Mouse (Mus musculus) 3134 (cell line): Measurements from ENCODE around the gene Ipo7.
A peak's percentile ranks its signal among the peaks of the same experiment; 100 is the strongest.
"Not testable (repeated sequence)": the region's sequence is repeated elsewhere in the genome, so short reads cannot be mapped to it uniquely, and the experiment has no call there.

Source experiments
- DNase-seq: peaks from one replicate; pipeline ENCODE4 v3.0.0-alpha.2; 2011; ENCODE audit warnings: low spot score; ENCODE audit not compliant: insufficient read length; ENCODE audit errors: extremely low read depth

Gene Ipo7

DNA sequence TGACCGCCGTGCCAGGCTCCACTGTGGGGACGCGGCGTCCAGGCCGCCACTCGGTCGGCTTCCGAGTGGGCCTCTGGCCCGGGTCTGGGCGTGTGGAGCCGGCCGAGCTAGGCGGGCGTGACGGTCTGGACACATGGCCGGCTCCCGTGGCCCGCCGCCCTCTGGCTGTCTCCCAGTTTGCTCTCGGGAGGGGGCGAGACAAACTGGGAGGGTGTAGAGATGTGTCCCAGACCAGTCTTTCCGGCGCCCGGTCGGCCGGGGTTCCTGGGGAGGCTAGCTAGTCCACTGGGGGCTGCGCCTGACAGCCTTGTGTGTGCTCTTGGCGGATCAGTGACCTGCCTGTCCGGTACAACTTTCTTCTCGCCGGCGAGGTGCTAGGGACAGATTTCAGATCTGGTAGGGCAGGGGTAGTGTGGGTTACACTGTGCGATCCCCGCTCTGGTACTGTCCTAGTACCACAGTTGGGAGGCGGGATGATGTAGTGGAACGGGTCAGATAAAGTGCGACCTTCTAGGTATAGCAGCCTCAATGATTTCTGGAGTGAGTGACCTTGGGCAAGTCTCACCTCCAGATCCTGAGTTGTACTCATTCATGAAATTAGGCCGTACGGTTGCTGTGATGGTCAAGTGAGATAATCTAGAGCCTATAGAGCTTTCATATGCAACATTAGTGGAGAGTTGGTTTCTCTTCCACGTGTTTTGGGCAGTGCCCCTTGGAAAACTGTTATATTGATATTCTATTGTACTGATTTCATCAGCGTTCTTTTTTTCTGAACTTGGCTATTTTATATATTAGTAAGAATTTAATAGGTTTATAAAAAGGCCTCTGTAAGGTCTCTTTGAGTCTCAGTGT lies 783 bp downstream of the Ipo7 start:
- DNase-seq: no peak

DNA sequence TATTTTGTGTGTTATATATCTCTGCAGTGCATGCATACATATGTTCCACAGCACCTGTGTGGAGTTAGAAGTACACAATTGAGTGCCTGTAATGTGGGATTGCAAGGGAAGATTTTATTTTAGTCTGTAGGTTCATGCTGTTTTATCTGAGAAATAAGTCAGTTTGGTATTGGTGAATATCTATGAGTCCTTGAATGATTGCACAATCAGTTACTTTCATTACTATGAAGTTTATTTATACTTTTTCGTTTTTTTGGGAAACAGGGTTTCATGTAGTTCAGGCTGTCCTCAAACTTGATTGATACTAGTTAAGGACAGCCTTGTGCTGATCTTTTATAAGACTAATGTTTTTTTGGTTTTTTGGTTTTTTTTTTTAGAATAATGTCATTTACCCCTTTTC lies 5.5 kb downstream of the Ipo7 start:
- DNase-seq: no peak

- no peak for DNase-seq
These were observed 8.5 kb downstream of the Ipo7 start for GRCm38 (mm10) chr7:110026594-110026993.

GRCm38 (mm10) chr7:110028826-110029225 lies 10.8 kb downstream of the Ipo7 start:
- DNase-seq: no peak

- DNase-seq: no peak
These were observed 12.3 kb downstream of the Ipo7 start for GRCm38 (mm10) chr7:110030342-110030741.

- not testable (repeated sequence) for DNase-seq
These were observed 39.6 kb downstream of the Ipo7 start for GRCm38 (mm10) chr7:110057723-110058122.

DNA sequence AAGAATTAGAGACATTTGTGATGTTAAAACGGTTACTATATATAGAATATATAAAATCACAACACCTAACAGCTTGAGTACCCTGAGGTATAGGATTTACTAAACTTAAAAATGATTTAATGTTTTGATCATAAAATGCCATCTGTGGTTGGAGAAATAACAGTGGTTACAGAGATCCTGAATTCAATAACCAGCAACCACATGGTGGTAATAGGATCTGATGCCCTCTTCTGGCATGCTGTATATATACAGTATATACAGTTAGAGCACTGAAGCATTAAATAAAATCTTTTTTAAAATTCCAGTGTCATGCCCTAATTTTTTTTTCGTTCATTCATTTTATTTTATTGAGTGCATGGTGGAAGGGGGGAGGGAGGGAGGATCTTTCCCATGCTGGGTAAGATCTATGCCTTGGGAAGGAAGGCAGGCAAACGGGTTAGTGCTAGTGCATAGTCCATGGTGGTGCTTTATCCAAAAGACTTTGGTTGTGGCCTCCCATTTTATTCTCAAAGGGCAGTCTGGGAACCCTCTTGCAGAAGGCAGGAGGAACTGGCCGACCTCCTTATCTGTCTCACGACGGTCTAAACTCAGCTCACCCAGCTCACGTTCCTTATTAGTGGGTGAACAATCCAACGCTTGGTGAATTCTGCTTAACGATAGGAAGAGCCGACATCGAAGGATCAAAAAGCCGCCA lies 41.2 kb downstream of the Ipo7 start:
- DNase-seq: peak; percentile 37

- DNase-seq: no peak
These were observed 42.1 kb downstream of the Ipo7 start for GRCm38 (mm10) chr7:110060106-110060668.

GRCm38 (mm10) chr7:110060669-110061198 lies 42.7 kb downstream of the Ipo7 start:
- DNase-seq: no peak

DNA sequence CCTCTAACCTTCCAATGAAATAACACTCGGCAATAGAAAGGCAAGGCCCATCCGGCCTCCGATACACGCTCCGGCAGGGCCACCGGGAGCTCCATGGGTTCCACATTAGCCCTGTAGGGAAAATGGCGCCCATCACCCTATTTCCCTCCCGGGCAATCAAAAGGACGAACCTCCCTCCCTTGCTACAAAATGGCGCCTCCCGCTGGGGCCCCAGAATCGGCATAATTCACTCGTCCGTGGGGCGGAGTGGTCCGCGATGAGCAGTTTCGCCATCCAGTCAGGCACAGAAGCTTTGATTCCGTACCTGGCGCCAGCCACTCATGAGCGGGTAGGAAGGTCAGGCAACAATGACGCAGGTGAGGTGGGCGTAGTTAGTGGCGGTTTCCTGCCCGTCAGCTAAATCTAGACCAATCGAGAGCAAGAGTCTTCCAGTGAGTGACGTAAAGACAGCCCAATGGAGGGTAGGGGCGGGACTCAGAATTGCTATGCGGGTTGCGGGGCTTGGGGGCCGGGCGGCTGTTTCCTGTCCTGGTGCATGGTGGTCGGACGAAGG lies 43.2 kb downstream of the Ipo7 start, which contains the start of gene Zfp143:
Gene Zfp143, plus strand, starts transcription at position 19 of the 553 bp plus-strand sequence.
- peak; percentile 99 for DNase-seq

DNA sequence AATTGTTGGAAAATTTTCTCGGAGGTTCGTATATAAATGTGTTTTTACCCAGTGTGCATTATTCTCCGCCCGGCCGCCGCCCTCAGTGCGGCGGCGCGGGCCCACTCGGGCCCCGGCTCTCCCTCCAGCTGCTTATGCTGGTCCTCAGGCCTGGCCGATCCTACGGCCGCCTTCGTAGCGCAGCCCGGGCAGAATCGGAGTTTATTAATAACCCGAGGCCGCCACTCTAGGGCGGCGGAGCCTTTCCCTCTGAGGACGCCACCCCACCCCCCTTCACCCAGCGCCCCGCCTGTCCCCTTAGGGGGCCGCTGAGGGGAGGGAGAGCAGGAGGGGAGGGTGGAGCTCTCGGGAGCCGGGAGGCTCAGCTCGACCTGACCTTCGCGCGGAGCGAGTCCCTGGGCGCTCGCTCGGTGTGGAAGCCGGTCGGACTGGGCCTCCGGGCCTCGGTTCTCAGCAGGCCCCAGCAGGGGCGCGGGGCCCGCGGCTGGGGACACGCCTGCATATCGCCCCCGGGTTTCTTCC lies 43.7 kb downstream of the Ipo7 start:
- DNase-seq: no peak

- DNase-seq: no peak
These were observed 45.7 kb downstream of the Ipo7 start for GRCm38 (mm10) chr7:110063731-110064130.

- DNase-seq: no peak
These were observed 51.0 kb downstream of the Ipo7 start for GRCm38 (mm10) chr7:110069070-110069469.

GRCm38 (mm10) chr7:110078168-110078567 lies 60.1 kb downstream of the Ipo7 start:
- DNase-seq: no peak

DNA sequence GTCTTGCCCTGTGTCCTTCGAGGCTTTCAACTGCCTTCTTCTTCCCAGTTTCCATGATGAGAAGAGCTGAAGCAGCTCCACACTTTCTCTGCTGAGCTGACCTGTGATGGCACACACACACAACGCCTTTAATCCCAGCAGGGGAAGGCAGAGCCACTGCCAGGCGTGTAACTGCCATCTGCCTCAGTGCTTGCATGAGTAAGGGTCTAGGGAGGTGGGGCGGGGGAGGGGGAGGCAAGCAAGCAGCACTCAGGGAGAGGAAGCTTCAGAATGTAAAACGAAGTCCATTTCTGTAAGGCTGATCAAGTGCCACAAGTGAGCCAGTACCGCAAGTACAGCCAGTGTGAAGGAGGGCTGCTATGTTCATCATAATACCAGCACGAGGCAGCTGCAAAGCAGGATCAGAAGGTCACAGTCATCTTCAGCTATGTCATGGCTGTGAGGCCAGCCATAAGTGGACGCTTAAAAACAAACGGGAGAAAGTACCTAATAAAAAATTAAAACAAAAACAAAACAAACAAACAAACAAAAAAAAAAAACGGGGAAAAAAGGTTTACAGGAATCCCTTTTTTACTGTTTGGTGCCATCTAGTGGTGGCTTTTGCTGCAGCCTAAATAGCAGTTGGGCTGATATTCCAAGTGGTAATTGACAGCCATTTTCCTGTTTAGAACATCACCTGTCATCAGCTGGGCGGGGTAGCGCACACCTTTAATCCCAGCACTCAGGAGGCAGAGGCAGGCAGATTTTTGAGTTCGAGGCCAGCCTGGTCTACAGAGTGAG lies 65.5 kb downstream of the Ipo7 start:
- no peak for DNase-seq

- DNase-seq: no peak
These were observed 67.1 kb downstream of the Ipo7 start for GRCm38 (mm10) chr7:110085217-110085616.

DNA sequence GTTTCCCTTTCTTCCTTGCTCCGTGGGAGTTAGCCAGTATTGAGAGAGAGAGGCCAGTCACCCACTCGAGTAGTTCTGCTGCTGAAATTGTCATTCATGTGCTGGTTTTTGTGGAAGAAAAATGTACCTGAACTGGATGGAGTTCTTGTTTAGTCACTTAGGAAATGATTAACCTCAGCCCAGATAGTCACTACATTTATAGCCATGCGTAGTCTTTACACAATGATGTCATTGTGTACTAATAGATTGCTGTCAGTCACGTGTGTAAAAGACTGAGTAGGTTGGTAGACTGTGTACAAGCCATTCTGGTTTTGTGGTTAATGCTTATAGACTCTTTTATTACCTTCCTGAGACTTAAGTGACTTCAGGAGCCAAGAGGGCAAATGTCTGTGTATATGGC lies 69.8 kb downstream of the Ipo7 start:
- DNase-seq: no peak

DNA sequence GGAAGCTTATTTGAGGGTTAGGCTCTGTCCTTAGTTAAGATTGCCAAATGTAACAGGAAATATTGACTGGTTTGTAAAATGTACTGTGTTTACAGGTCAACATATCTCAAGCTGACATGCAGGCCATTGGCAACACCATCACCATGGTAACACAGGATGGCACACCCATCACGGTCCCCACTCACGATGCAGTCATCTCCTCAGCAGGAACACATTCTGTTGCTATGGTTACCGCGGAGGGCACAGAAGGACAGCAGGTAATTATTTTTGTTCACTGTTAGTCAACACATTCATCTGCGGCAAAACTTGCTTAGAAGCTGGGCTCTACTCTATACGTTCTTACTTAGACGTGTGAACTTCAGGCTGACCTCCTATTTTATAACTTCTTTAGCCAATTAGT lies 73.6 kb downstream of the Ipo7 start:
- DNase-seq: no peak

- DNase-seq: no peak
These were observed 78.3 kb downstream of the Ipo7 start for GRCm38 (mm10) chr7:110096332-110096731.
